Mouse (Mus musculus): ENCODE measurements at regions not wholly inside any gene's neighbourhood (a gene's known extent, or its start where the extent isn't known, plus 50 kb on each side); places are given as distances from the start of the nearest gene placed in this dataset.
A peak's percentile ranks its signal among the peaks of the same experiment; 100 is the strongest.

GRCm38 (mm10) chr10:37231936-37232556 is 93.3 kb upstream of the Marcks start:
- TF ChIP-seq CTCF (IDR thresholded peaks at IDR 0.05; ENCODE audit: low read depth) (no peak), EP300 (IDR thresholded peaks at IDR 0.05; ENCODE audit: low read depth) (peak; percentile 95)
